Mouse (Mus musculus): Measurements from ENCODE around the gene Hand2.

DNA sequence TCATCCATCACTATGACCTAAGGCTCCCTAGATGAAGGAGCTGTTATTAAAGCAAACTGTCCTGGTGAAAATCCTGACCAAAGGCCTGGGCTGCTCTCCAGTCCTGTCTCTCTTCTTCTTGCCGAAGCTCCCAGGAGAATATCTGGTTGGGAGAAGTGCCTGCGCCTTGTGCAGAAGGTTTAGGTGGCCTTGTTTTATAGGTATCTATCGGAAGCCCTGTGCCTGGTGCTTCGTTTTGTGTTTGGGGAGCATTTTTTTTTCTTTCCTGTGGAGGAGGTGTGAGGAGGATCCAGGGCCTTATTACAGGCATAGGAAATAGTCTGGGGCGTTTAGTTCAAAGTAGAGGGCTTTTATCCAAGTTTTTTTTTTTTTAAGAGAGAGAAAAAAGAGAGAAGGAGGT lies 3.9 kb downstream of the Hand2 start:
- TF ChIP-seq CTCF (conservative IDR thresholded peaks at IDR 0.05; ENCODE audit: low read length) (no peak), POU5F1 (IDR thresholded peaks at IDR 0.05; ENCODE audit: borderline replicate concordance, low read length) (no peak), NANOG (IDR thresholded peaks at IDR 0.05; ENCODE audit: borderline replicate concordance, low read length) (no peak)

Measured in E14TG2a.4 (cell line).